Mouse (Mus musculus): Measurements from ENCODE around the gene Sytl1.

DNA sequence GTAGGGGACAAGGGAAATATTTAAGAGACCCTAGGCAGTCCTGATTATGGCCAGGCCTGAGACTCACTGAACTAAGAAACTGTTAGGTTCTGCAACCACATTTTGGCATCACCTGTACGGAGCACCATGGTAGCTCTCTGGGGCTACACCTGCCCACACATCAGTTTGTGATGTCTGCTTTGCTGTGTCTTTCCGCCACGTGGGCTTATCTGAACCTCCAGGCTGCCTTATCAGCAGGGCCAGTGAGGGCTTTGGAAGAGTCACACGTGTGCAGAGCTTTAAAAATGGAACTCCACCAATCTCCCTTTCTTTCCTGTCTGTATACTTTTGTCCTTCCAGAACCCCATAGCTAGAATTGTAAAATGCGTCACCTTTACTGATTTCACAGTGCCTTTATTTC lies 23.0 kb upstream of the Sytl1 start:
- TF ChIP-seq CTCF (IDR thresholded peaks at IDR 0.05 in 2 of 3, conservative IDR thresholded peaks at IDR 0.05 in 1 of 3; ENCODE audit: control insufficient read depth in 1 of 3, insufficient read depth in 1 of 3, low read depth in 2 of 3, low read length in 3 of 3, poor library complexity in 1 of 3, severe bottlenecking in 1 of 3) = no peak
- no peak for TF ChIP-seq TBP (IDR thresholded peaks at IDR 0.05; ENCODE audit: low read depth, low read length)
- TF ChIP-seq POLR2A (IDR thresholded peaks at IDR 0.05; ENCODE audit: control insufficient read depth in 1 of 2, insufficient read depth in 1 of 2, low read depth in 1 of 2, low read length in 2 of 2, poor library complexity in 1 of 2) = no peak
- peak; percentile 94 for TF ChIP-seq TAL1 (IDR thresholded peaks at IDR 0.05; ENCODE audit: low read length)
- TF ChIP-seq ELF1 (IDR thresholded peaks at IDR 0.05; ENCODE audit: low read depth, low read length) = 0 out of 2 replicates have a peak, but pooled peaks have one; percentile 30
- TF ChIP-seq MAX (IDR thresholded peaks at IDR 0.05; ENCODE audit: low read length) = peak; percentile 98
- peak; percentile 52; the same call in 1 of the 2 replicates for TF ChIP-seq HCFC1 (IDR thresholded peaks at IDR 0.05; ENCODE audit: low read depth, low read length)
- TF ChIP-seq MXI1 (IDR thresholded peaks at IDR 0.05; ENCODE audit: low read depth, low read length) = peak; percentile 99
